Mouse (Mus musculus): ENCODE data around the gene Lcn4. TPM values are rescaled to one million over a fixed set of nuclear protein-coding genes. Genes with fewer than 3 reads are reported as not detected.

Gene Lcn4
- polyA plus RNA-seq, 1 experiment, result not detected

GRCm38 (mm10) chr2:26636325-26636635 lies 34.8 kb downstream of the Lcn4 start:
- Histone ChIP-seq H3K4me3 (no peak overlapping the region), H3K27me3 (ENCODE audit: control insufficient read depth, insufficient read depth, insufficient read length) (no peaks in the 10 kb centered on the region), H3K79me2 (ENCODE audit: control insufficient read depth, insufficient read depth) (peaks cover 29% of the 10 kb centered on the region), H3ac (ENCODE audit: control insufficient read depth, insufficient read length) (no peak overlapping the region), H3K4me2 (ENCODE audit: low read depth) (no peak overlapping the region), H3K36me3 (ENCODE audit: control insufficient read depth, insufficient read depth) (peaks cover 24% of the 10 kb centered on the region)
- no peak for TF ChIP-seq POLR2AphosphoS2 (IDR thresholded peaks at IDR 0.05; ENCODE audit: insufficient read length, low read depth)
- no peak for TF ChIP-seq TCF12 (IDR thresholded peaks at IDR 0.05; ENCODE audit: insufficient read depth, poor library complexity, severe bottlenecking)
- no peak for TF ChIP-seq REST (IDR thresholded peaks at IDR 0.05; ENCODE audit: insufficient read depth, insufficient read length)
- no peak for TF ChIP-seq E2F4 (IDR thresholded peaks at IDR 0.05; ENCODE audit: insufficient read depth)
- no peak for TF ChIP-seq MYOD1 (IDR thresholded peaks at IDR 0.05; ENCODE audit: control insufficient read depth in 1 of 3, insufficient read length in 2 of 3, low read depth in 2 of 3)
- TF ChIP-seq MAX (IDR thresholded peaks at IDR 0.05; ENCODE audit: low read depth), result no peak
- no peak for TF ChIP-seq USF1 (IDR thresholded peaks at IDR 0.05; ENCODE audit: low read depth)
- no peak for TF ChIP-seq TCF3 (IDR thresholded peaks at IDR 0.05; ENCODE audit: insufficient read length, low read depth)
- no peak for TF ChIP-seq POLR2A (IDR thresholded peaks at IDR 0.05; ENCODE audit: insufficient read length, low read depth)
- no peak for TF ChIP-seq MYOG (IDR thresholded peaks at IDR 0.05; ENCODE audit: control insufficient read depth in 1 of 3, insufficient read depth in 1 of 3, insufficient read length in 2 of 3, low read depth in 2 of 3)
- no peak for TF ChIP-seq CEBPB (IDR thresholded peaks at IDR 0.05; ENCODE audit: insufficient read depth, poor library complexity, severe bottlenecking)
- no peak for TF ChIP-seq SRF (IDR thresholded peaks at IDR 0.05; ENCODE audit: control insufficient read depth, insufficient read length, low read depth)

- H3K79me2 ChIP-seq (ENCODE audit: control insufficient read depth, insufficient read depth), result peaks cover 29% of the 10 kb centered on the region
- H3K4me3 ChIP-seq, result no peak overlapping the region
- H3ac ChIP-seq (ENCODE audit: control insufficient read depth, insufficient read length), result no peak overlapping the region
- peaks cover 24% of the 10 kb centered on the region for H3K36me3 ChIP-seq (ENCODE audit: control insufficient read depth, insufficient read depth)
- no peak overlapping the region for H3K4me2 ChIP-seq (ENCODE audit: low read depth)
- TF ChIP-seq REST (IDR thresholded peaks at IDR 0.05; ENCODE audit: insufficient read depth, insufficient read length), result no peak
- peak; percentile 39 for TF ChIP-seq POLR2A (IDR thresholded peaks at IDR 0.05; ENCODE audit: insufficient read length, low read depth)
- no peak for TF ChIP-seq SRF (IDR thresholded peaks at IDR 0.05; ENCODE audit: control insufficient read depth, insufficient read length, low read depth)
- TF ChIP-seq POLR2AphosphoS2 (IDR thresholded peaks at IDR 0.05; ENCODE audit: insufficient read length, low read depth), result peak; percentile 79
- no peak for TF ChIP-seq MYOG (IDR thresholded peaks at IDR 0.05; ENCODE audit: control insufficient read depth in 1 of 3, insufficient read depth in 1 of 3, insufficient read length in 2 of 3, low read depth in 2 of 3)
- H3K27me3 ChIP-seq (ENCODE audit: control insufficient read depth, insufficient read depth, insufficient read length), result no peaks in the 10 kb centered on the region
Measured at GRCm38 (mm10) chr2:26635489-26636324, 35.4 kb downstream of the Lcn4 start.

GRCm38 (mm10) chr2:26634629-26635488 lies 36.2 kb downstream of the Lcn4 start:
- Histone ChIP-seq H3ac (ENCODE audit: control insufficient read depth, insufficient read length) (no peak overlapping the region), H3K79me2 (ENCODE audit: control insufficient read depth, insufficient read depth) (peaks cover 28% of the 10 kb centered on the region), H3K27me3 (ENCODE audit: control insufficient read depth, insufficient read depth, insufficient read length) (no peaks in the 10 kb centered on the region), H3K4me3 (no peak overlapping the region), H3K36me3 (ENCODE audit: control insufficient read depth, insufficient read depth) (peaks cover 24% of the 10 kb centered on the region), H3K4me2 (ENCODE audit: low read depth) (no peak overlapping the region)
- TF ChIP-seq POLR2AphosphoS2 (IDR thresholded peaks at IDR 0.05; ENCODE audit: insufficient read length, low read depth), result peak; percentile 35
- no peak for TF ChIP-seq MAX (IDR thresholded peaks at IDR 0.05; ENCODE audit: low read depth)
- TF ChIP-seq POLR2A (IDR thresholded peaks at IDR 0.05; ENCODE audit: insufficient read length, low read depth), result peak; percentile 9
- no peak for TF ChIP-seq MYOG (IDR thresholded peaks at IDR 0.05; ENCODE audit: control insufficient read depth in 1 of 3, insufficient read depth in 1 of 3, insufficient read length in 2 of 3, low read depth in 2 of 3)

- Histone ChIP-seq H3ac (ENCODE audit: control insufficient read depth, insufficient read length) (no peak overlapping the region), H3K36me3 (ENCODE audit: control insufficient read depth, insufficient read depth) (peaks cover 24% of the 10 kb centered on the region)
Measured at GRCm38 (mm10) chr2:26633953-26634530, 37.0 kb downstream of the Lcn4 start.

More at GRCm38 (mm10) chr2:26633953-26634530, 37.0 kb downstream of the Lcn4 start:
- H3K27me3 ChIP-seq (ENCODE audit: control insufficient read depth, insufficient read depth, insufficient read length), result no peaks in the 10 kb centered on the region
- TF ChIP-seq POLR2AphosphoS2 (IDR thresholded peaks at IDR 0.05; ENCODE audit: insufficient read length, low read depth), result peak; percentile 87
- no peak for TF ChIP-seq MYOD1 (IDR thresholded peaks at IDR 0.05; ENCODE audit: control insufficient read depth in 1 of 3, insufficient read length in 2 of 3, low read depth in 2 of 3)
- peak; percentile 13 for TF ChIP-seq POLR2A (IDR thresholded peaks at IDR 0.05; ENCODE audit: insufficient read length, low read depth)
- no peak overlapping the region for H3K4me2 ChIP-seq (ENCODE audit: low read depth)
- H3K79me2 ChIP-seq (ENCODE audit: control insufficient read depth, insufficient read depth), result peaks cover 20% of the 10 kb centered on the region
- no peak overlapping the region for H3K4me3 ChIP-seq
